Mouse (Mus musculus) spleen, adult 2 months (tissue): ENCODE measurements around the gene Tln1. TPM values are rescaled to one million over a fixed set of nuclear protein-coding genes. Genes with fewer than 3 reads are reported as not detected.
A peak's percentile ranks its signal among the peaks of the same experiment; 100 is the strongest.

ENCODE experiments used
- DNase-seq, 2 experiments: peaks; one replicate each; pipeline versions ENCODE4 v3.0.0 to v3.0.0-alpha.2; 2012 to 2021; ENCODE audit warnings: low spot score in 2 of 2, low read depth in 1 of 2
- H3K27ac ChIP-seq: fragments of 200-500 bp; 2 replicates; pipeline ENCODE4 v1.5.1; 2012; ENCODE audit warnings: low read length, inconsistent platforms; ENCODE audit not compliant: insufficient read depth
- H3K27me3 ChIP-seq: fragments of 200-500 bp; 2 replicates; pipeline ENCODE4 v1.6.1; 2012; ENCODE audit warnings: mild to moderate bottlenecking, moderate library complexity, low read length, inconsistent platforms; ENCODE audit not compliant: control insufficient read depth, insufficient read depth
- H3K36me3 ChIP-seq: fragments of 200-500 bp; 2 replicates; pipeline ENCODE4 v1.6.1; 2012; ENCODE audit warnings: mild to moderate bottlenecking, low read length, inconsistent platforms; ENCODE audit not compliant: control insufficient read depth, insufficient read depth
- H3K4me1 ChIP-seq: fragments of 200-500 bp; 2 replicates; pipeline ENCODE4 v1.6.1; 2011; ENCODE audit warnings: inconsistent platforms; ENCODE audit not compliant: control insufficient read depth, insufficient read depth, insufficient read length
- H3K4me3 ChIP-seq: fragments of 200-500 bp; 2 replicates; pipeline ENCODE4 v1.5.1; 2011; ENCODE audit warnings: mild to moderate bottlenecking, inconsistent platforms; ENCODE audit not compliant: insufficient read depth, insufficient read length; ENCODE audit errors: extremely low read depth
- CTCF ChIP-seq: fragments of 200-500 bp; IDR thresholded peaks from 2 replicates; pipeline ENCODE4 v1.5.1; 2011; ENCODE audit warnings: mild to moderate bottlenecking, inconsistent platforms; ENCODE audit not compliant: insufficient read depth, insufficient read length, insufficient replicate concordance; ENCODE audit errors: extremely low read depth
- POLR2A ChIP-seq: fragments of 200-500 bp; IDR thresholded peaks from 2 replicates; pipeline ENCODE4 v1.6.1; 2011; ENCODE audit warnings: low read depth, low read length, inconsistent platforms
- WGBS: fragments of 180-500 bp; shearing (Covaris S2); methylation state at CpG from one replicate; pipeline ENCODE4 v1.1.7; 2018; 5-methylcytosine and 5-hydroxymethylcytosine counted together
- polyA plus RNA-seq: library from polyadenylated mRNA; depleted of rRNA; stranded (reverse); fragments of >200 nt; gene quantifications from 2 replicates; pipeline ENCODE4 v1.2.3, GENCODE M21; 2012

The Tln1 gene
- polyA plus RNA-seq, 1 experiment = 163 TPM

GRCm38 (mm10) chr4:43546375-43547047 lies 16.0 kb downstream of the Tln1 start:
- Histone ChIP-seq H3K36me3 (peaks cover 90% of the 10 kb centered on the region), H3K4me1 (no peaks in the 10 kb centered on the region), H3K27me3 (no peaks in the 10 kb centered on the region), H3K4me3 (no peak overlapping the region), H3K27ac (no peak overlapping the region)
- no peak for DNase-seq
- 92% methylated on average over 12 of the region's 12 CpGs for WGBS
- TF ChIP-seq POLR2A = no peak
- TF ChIP-seq CTCF = no peak

GRCm38 (mm10) chr4:43542044-43542443 lies 20.4 kb downstream of the Tln1 start:
- no peak for DNase-seq
- no peak overlapping the region for H3K4me3 ChIP-seq
- TF ChIP-seq CTCF (no peak), POLR2A (no peak)
- H3K4me1 ChIP-seq = no peaks in the 10 kb centered on the region
- no peak overlapping the region for H3K27ac ChIP-seq
- no peaks in the 10 kb centered on the region for H3K27me3 ChIP-seq
- 95% methylated on average over 3 of the region's 3 CpGs for WGBS
- peaks cover 87% of the 10 kb centered on the region for H3K36me3 ChIP-seq

- DNase-seq = no peak
- H3K27ac ChIP-seq = no peak overlapping the region
- no peak overlapping the region for H3K4me3 ChIP-seq
- WGBS = 91% methylated on average over 9 of the region's 9 CpGs
- TF ChIP-seq CTCF (no peak), POLR2A (no peak)
- H3K27me3 ChIP-seq = no peaks in the 10 kb centered on the region
- H3K4me1 ChIP-seq = no peaks in the 10 kb centered on the region
- H3K36me3 ChIP-seq = peaks cover 90% of the 10 kb centered on the region
Observed at GRCm38 (mm10) chr4:43536031-43536430, 26.5 kb downstream of the Tln1 start.

- DNase-seq = no peak
- Histone ChIP-seq H3K4me1 (no peaks in the 10 kb centered on the region), H3K4me3 (no peak overlapping the region), H3K36me3 (peaks cover 92% of the 10 kb centered on the region), H3K27ac (no peak overlapping the region), H3K27me3 (no peaks in the 10 kb centered on the region)
- no peak for TF ChIP-seq POLR2A
- no peak for TF ChIP-seq CTCF
- 99% methylated on average over 8 of the region's 8 CpGs for WGBS
Observed at GRCm38 (mm10) chr4:43535628-43536027, 26.9 kb downstream of the Tln1 start.

DNA sequence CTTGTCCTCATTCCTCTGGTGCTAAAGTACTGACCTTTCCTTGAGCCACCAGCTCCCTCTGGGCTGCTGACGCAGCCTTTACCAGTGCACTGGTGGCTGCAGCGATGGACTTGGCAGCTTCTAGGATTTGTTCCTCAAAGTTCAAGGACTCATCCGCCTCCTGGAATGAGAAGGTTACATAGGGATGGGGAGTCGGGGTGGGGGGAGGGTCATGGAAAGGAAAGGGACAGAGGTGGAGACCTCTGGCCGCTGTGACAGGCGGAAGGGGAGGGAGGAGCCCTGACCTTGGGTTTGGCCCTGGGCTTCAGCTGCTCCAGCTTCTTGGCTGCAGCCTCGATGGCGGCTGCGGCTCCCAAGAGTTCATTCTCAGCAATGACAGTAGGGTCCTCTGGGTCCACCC lies 29.2 kb downstream of the Tln1 start:
- 81% methylated on average over 9 of the region's 9 CpGs for WGBS
- TF ChIP-seq CTCF (no peak), POLR2A (no peak)
- Histone ChIP-seq H3K27me3 (no peaks in the 10 kb centered on the region), H3K4me3 (no peak overlapping the region), H3K4me1 (no peaks in the 10 kb centered on the region), H3K27ac (peak overlapping the region; percentile 52), H3K36me3 (peaks cover 68% of the 10 kb centered on the region)
- no peak for DNase-seq

DNA sequence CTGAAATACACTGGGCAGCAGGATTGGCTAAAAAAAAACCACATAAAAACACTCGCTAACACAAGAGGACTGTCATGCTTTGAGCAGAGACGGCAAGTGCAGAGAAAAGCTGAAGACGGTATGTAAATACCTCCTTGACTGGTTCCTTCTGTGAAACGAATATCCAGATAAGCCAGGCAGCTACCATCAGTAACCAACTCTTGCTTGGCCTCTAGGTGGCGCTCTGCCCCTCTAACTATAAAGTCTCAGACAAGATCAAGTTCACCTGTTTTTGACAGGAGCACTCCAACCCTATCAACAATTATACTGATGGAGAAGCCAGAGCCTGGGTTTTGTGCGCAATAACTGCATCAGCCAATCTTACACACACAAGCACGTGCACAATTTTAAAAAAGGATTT lies 31.9 kb downstream of the Tln1 start:
- Histone ChIP-seq H3K36me3 (peaks cover 45% of the 10 kb centered on the region), H3K27me3 (no peaks in the 10 kb centered on the region; the same call in 1 of the 2 replicates), H3K27ac (no peak overlapping the region), H3K4me1 (no peaks in the 10 kb centered on the region), H3K4me3 (no peak overlapping the region)
- TF ChIP-seq POLR2A (no peak), CTCF (peak; percentile 74; the same call in 1 of the 2 replicates)
- WGBS = 21% methylated on average over 7 of the region's 7 CpGs
- DNase-seq = peak; percentile 60 to 73

DNA sequence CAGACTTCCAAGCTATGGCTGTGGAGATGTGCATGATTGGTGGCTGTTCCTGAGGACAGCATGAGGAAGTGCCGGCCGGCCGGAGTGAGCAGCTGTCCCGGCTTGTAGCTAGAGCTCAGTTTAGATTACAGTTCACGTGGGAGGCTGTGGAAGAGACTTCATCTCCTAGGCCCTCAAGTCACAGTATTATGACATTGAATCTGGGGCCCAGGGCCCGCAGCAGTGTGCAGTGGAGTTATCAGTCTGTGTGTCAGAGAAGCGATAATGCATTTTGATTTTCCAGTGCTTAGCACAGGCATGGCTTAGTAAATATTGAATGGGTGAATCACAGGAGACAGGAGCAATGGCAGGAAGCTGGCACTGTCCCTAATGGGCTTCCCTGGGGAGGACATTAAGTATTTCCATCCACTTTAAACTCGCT lies 32.4 kb downstream of the Tln1 start:
- no peak overlapping the region for H3K27ac ChIP-seq
- peaks cover 40% of the 10 kb centered on the region for H3K36me3 ChIP-seq
- no peak overlapping the region for H3K4me3 ChIP-seq
- TF ChIP-seq CTCF = no peak
- TF ChIP-seq POLR2A = no peak
- no peaks in the 10 kb centered on the region; the same call in 1 of the 2 replicates for H3K27me3 ChIP-seq
- H3K4me1 ChIP-seq = no peaks in the 10 kb centered on the region
- WGBS = 74% methylated on average over 8 of the region's 8 CpGs
- DNase-seq = no peak
